ENCODE assay signal across 27 mouse cellular contexts in genomic region chr12:112042681-112043080, GRCm38 (mm10).
"Had no signal": no experiment of that assay in that cellular context is flagged by ENCODE, and none has a peak within 500 bp of the region (broad histone marks: within the 10 kb centered on the region; RNA-seq: fewer than 3 reads in every experiment).

No protein-coding gene starts in this region.

- H3K36me3 ChIP-seq: embryonic facial prominence, embryonic 10.5 days; embryonic facial prominence, embryonic 12.5 days; embryonic facial prominence, embryonic 13.5 days; embryonic facial prominence, embryonic 15.5 days; forebrain, embryonic 10.5 days; forebrain, embryonic 12.5 days; forebrain, embryonic 15.5 days; heart, embryonic 10.5 days had no signal

- H3K4me1 ChIP-seq: embryonic facial prominence, embryonic 10.5 days; embryonic facial prominence, embryonic 12.5 days; embryonic facial prominence, embryonic 13.5 days; embryonic facial prominence, embryonic 15.5 days; forebrain, embryonic 10.5 days; forebrain, embryonic 12.5 days; forebrain, embryonic 13.5 days; forebrain, embryonic 15.5 days; heart, embryonic 10.5 days had no signal

- H3K4me2 ChIP-seq: embryonic facial prominence, embryonic 12.5 days; embryonic facial prominence, embryonic 13.5 days; embryonic facial prominence, embryonic 15.5 days; forebrain, embryonic 12.5 days; forebrain, embryonic 13.5 days; forebrain, embryonic 15.5 days had no signal

- ATAC-seq: forebrain, embryonic 13.5 days; forebrain, embryonic 15.5 days; forebrain, embryonic 16.5 days; forebrain, postnatal 0 days had no signal

- H3K27ac ChIP-seq: embryonic facial prominence, embryonic 10.5 days; embryonic facial prominence, embryonic 12.5 days; embryonic facial prominence, embryonic 13.5 days; embryonic facial prominence, embryonic 15.5 days; forebrain, embryonic 10.5 days; forebrain, embryonic 12.5 days; forebrain, embryonic 13.5 days; forebrain, embryonic 15.5 days; gastrocnemius, adult 2 months; heart, adult 2 months; heart, embryonic 10.5 days had no signal

- H3K4me3 ChIP-seq: embryonic facial prominence, embryonic 10.5 days; embryonic facial prominence, embryonic 12.5 days; embryonic facial prominence, embryonic 13.5 days; embryonic facial prominence, embryonic 15.5 days; erythroblast, embryonic 14.5 days; forebrain, embryonic 10.5 days; forebrain, embryonic 12.5 days; forebrain, embryonic 13.5 days; forebrain, embryonic 15.5 days; gastrocnemius, adult 2 months; heart, adult 2 months; heart, embryonic 10.5 days had no signal

- H3K9ac ChIP-seq: embryonic facial prominence, embryonic 12.5 days; embryonic facial prominence, embryonic 13.5 days; embryonic facial prominence, embryonic 15.5 days; forebrain, embryonic 12.5 days; forebrain, embryonic 13.5 days; forebrain, embryonic 15.5 days; forebrain, postnatal 0 days had no signal

- H3K27me3 ChIP-seq: embryonic facial prominence, embryonic 12.5 days; embryonic facial prominence, embryonic 13.5 days; embryonic facial prominence, embryonic 15.5 days; forebrain, embryonic 12.5 days; forebrain, embryonic 13.5 days; forebrain, embryonic 15.5 days had no signal

- H3K9me3 ChIP-seq: embryonic facial prominence, embryonic 10.5 days; embryonic facial prominence, embryonic 12.5 days; embryonic facial prominence, embryonic 13.5 days; embryonic facial prominence, embryonic 15.5 days; forebrain, embryonic 10.5 days; forebrain, embryonic 12.5 days; forebrain, embryonic 13.5 days; forebrain, embryonic 15.5 days; heart, embryonic 10.5 days had no signal

- DNase-seq: cerebellum, adult 2 months; cerebellum, adult 8-10 months; cerebellum, adult 9-10 months; cerebellum, adult 9-11 months; cerebellum, postnatal 10 days; cerebellum, postnatal 14 days; cerebellum, postnatal 25 days; cerebellum, postnatal 36 days; embryo, embryonic 11 days; forebrain, postnatal 0 days; gastrocnemius, adult 2 months; gastrocnemius, postnatal 10 days; gastrocnemius, postnatal 14 days; gastrocnemius, postnatal 25 days; heart, adult 18-20 months; heart, adult 2 months had no signal
